Mouse (Mus musculus): Measurements from ENCODE around the gene Wwox. TPM values are rescaled to one million over a fixed set of nuclear protein-coding genes. Genes with fewer than 3 reads are reported as not detected.
A peak's percentile ranks its signal among the peaks of the same experiment; 100 is the strongest.

Wwox gene
- polyA plus RNA-seq, 1 experiment from 2014 or later, result 9.9 TPM

GRCm38 (mm10) chr8:115154096-115154495, 714.6 kb downstream of the Wwox start:
- H3K4me1 ChIP-seq, result peaks cover 36% of the 10 kb centered on the region
- H3K27me3 ChIP-seq (replicated peaks; ENCODE audit: low read depth, poor library complexity, severe bottlenecking), result peaks cover 26% of the 10 kb centered on the region
- 72% methylated on average over 10 of the region's 10 CpGs for WGBS
- H3K27ac ChIP-seq (replicated peaks), result no peak overlapping the region
- no peak for DNase-seq (ENCODE audit: low spot score)
- H3K9me3 ChIP-seq, result no peaks in the 10 kb centered on the region
- no peaks in the 10 kb centered on the region for H3K36me3 ChIP-seq (replicated peaks)
- H3K4me3 ChIP-seq, result no peak overlapping the region

- no peaks in the 10 kb centered on the region for H3K36me3 ChIP-seq (replicated peaks)
- H3K4me3 ChIP-seq, result no peak overlapping the region
- H3K27me3 ChIP-seq (replicated peaks; ENCODE audit: low read depth, poor library complexity, severe bottlenecking), result peaks cover 15% of the 10 kb centered on the region
- H3K4me1 ChIP-seq, result peaks cover 42% of the 10 kb centered on the region
- no peak for DNase-seq (ENCODE audit: low spot score)
- no peak overlapping the region for H3K27ac ChIP-seq (replicated peaks)
- WGBS, result 90% methylated on average over 8 of the region's 8 CpGs
- no peaks in the 10 kb centered on the region for H3K9me3 ChIP-seq
Measured at GRCm38 (mm10) chr8:115156142-115156541, 716.7 kb downstream of the Wwox start.

- Histone ChIP-seq H3K4me3 (peak overlapping the region; percentile 52; the same call in 1 of the 2 replicates), H3K27me3 (replicated peaks; ENCODE audit: low read depth, poor library complexity, severe bottlenecking) (peaks cover 19% of the 10 kb centered on the region), H3K27ac (replicated peaks) (peak overlapping the region; percentile 72), H3K36me3 (replicated peaks) (no peaks in the 10 kb centered on the region), H3K4me1 (peaks cover 47% of the 10 kb centered on the region), H3K9me3 (no peaks in the 10 kb centered on the region)
- peak; percentile 45 for DNase-seq (ENCODE audit: low spot score)
- WGBS, result 39% methylated on average over 12 of the region's 12 CpGs
Measured at GRCm38 (mm10) chr8:115157977-115158720, 718.7 kb downstream of the Wwox start.

- Histone ChIP-seq H3K4me1 (peaks cover 47% of the 10 kb centered on the region), H3K9me3 (no peaks in the 10 kb centered on the region), H3K4me3 (peak overlapping the region; percentile 52), H3K27ac (replicated peaks) (peak overlapping the region; percentile 72), H3K36me3 (replicated peaks) (no peaks in the 10 kb centered on the region), H3K27me3 (replicated peaks; ENCODE audit: low read depth, poor library complexity, severe bottlenecking) (peaks cover 21% of the 10 kb centered on the region)
- DNase-seq (ENCODE audit: low spot score), result peak; percentile 52
- 8% methylated on average over 8 of the region's 8 CpGs for WGBS
Measured at GRCm38 (mm10) chr8:115158721-115159111, 719.3 kb downstream of the Wwox start.

DNA sequence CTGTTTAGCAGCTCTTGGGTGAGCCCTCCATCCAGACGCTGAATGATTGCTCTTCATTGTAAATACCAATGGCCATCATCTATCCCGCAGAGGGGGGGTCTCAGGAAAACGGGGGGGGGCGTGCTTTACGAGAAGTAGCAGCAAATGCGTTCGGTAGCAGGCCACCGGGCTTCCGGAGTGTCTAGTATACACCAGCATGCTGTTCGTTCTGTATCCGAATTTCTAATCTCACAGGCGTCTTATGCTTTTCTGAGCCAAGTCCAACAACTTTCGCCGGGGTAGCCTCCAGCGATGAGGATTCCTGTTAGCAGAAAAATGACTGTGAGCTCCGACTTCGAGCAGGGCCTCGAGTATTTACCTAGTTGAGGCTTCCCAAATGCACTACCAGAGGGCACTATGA, 719.8 kb downstream of the Wwox start:
- peaks cover 21% of the 10 kb centered on the region for H3K27me3 ChIP-seq (replicated peaks; ENCODE audit: low read depth, poor library complexity, severe bottlenecking)
- WGBS, result 12% methylated on average over 18 of the region's 18 CpGs

GRCm38 (mm10) chr8:115159711-115160374, 720.4 kb downstream of the Wwox start:
- Histone ChIP-seq H3K4me1 (peaks cover 59% of the 10 kb centered on the region), H3K27ac (replicated peaks) (peak overlapping the region; percentile 81), H3K4me3 (peak overlapping the region; percentile 52), H3K27me3 (replicated peaks; ENCODE audit: low read depth, poor library complexity, severe bottlenecking) (peaks cover 27% of the 10 kb centered on the region), H3K36me3 (replicated peaks) (no peaks in the 10 kb centered on the region), H3K9me3 (no peaks in the 10 kb centered on the region)
- DNase-seq (ENCODE audit: low spot score), result peak; percentile 70
- WGBS, result 13% methylated on average over 22 of the region's 22 CpGs

More for the DNA sequence above, 719.8 kb downstream of the Wwox start:
- no peaks in the 10 kb centered on the region for H3K36me3 ChIP-seq (replicated peaks)
- no peaks in the 10 kb centered on the region for H3K9me3 ChIP-seq
- H3K27ac ChIP-seq (replicated peaks), result peak overlapping the region; percentile 72
- peak overlapping the region; percentile 52 for H3K4me3 ChIP-seq
- H3K4me1 ChIP-seq, result peaks cover 52% of the 10 kb centered on the region
- DNase-seq (ENCODE audit: low spot score), result peak; percentile 47

- H3K27ac ChIP-seq (replicated peaks), result peak overlapping the region; percentile 81
Measured at GRCm38 (mm10) chr8:115160407-115160806, 721.0 kb downstream of the Wwox start.

DNA sequence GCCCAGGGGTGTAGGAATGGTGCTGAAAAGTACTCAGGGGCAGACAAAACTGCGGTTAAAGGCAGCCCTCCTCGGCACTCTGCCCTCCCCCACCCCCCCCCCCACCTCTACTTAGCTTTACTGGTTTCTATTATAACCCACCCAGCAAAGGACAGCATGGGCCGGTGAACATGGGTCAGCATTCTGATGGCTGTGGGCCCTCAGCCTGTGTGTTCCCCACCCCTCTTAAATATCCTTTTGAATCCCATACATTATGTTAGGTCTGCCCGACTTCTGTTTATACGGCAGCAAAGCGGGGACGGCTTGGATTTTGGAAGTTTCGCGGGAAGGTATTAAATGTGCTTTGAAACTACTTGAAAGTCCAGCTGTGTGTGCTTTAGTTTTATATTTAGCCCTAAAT, 722.1 kb downstream of the Wwox start:
- no peak overlapping the region for H3K4me3 ChIP-seq
- no peaks in the 10 kb centered on the region for H3K9me3 ChIP-seq
- WGBS, result 73% methylated on average over 9 of the region's 9 CpGs
- H3K27me3 ChIP-seq (replicated peaks; ENCODE audit: low read depth, poor library complexity, severe bottlenecking), result peaks cover 29% of the 10 kb centered on the region
- H3K27ac ChIP-seq (replicated peaks), result no peak overlapping the region
- no peak for DNase-seq (ENCODE audit: low spot score)
- H3K4me1 ChIP-seq, result peaks cover 63% of the 10 kb centered on the region
- no peaks in the 10 kb centered on the region for H3K36me3 ChIP-seq (replicated peaks)

More at GRCm38 (mm10) chr8:115160407-115160806, 721.0 kb downstream of the Wwox start:
- Histone ChIP-seq H3K9me3 (no peaks in the 10 kb centered on the region), H3K27me3 (replicated peaks; ENCODE audit: low read depth, poor library complexity, severe bottlenecking) (peaks cover 29% of the 10 kb centered on the region), H3K4me1 (peaks cover 63% of the 10 kb centered on the region), H3K36me3 (replicated peaks) (no peaks in the 10 kb centered on the region), H3K4me3 (peak overlapping the region; percentile 52)
- DNase-seq (ENCODE audit: low spot score), result no peak
- WGBS, result 80% methylated on average over 5 of the region's 5 CpGs

DNA sequence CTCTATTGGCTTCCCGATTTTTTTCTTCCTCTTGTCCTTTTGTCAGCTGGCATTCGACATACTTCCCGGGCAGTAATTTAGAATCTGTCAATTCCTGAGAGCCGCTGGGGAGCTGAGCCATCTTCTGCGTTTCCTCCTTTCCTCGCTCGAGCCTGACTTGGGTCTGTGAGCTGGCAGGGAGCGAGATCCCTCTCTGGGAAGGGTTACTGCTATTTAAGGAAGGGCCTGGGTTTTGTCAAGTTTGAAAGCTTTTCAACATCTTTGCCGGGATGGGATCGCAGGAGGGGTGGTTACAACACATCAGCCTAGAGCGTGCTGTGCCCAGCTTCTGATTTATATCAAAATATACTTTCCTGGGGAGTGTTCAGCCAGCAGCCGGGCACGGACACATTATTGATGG, 725.4 kb downstream of the Wwox start:
- DNase-seq (ENCODE audit: low spot score), result no peak
- H3K4me3 ChIP-seq, result no peak overlapping the region
- H3K9me3 ChIP-seq, result no peaks in the 10 kb centered on the region
- H3K27me3 ChIP-seq (replicated peaks; ENCODE audit: low read depth, poor library complexity, severe bottlenecking), result peaks cover 23% of the 10 kb centered on the region
- peaks cover 39% of the 10 kb centered on the region for H3K4me1 ChIP-seq
- 32% methylated on average over 13 of the region's 13 CpGs for WGBS
- H3K27ac ChIP-seq (replicated peaks), result no peak overlapping the region
- H3K36me3 ChIP-seq (replicated peaks), result no peaks in the 10 kb centered on the region

DNA sequence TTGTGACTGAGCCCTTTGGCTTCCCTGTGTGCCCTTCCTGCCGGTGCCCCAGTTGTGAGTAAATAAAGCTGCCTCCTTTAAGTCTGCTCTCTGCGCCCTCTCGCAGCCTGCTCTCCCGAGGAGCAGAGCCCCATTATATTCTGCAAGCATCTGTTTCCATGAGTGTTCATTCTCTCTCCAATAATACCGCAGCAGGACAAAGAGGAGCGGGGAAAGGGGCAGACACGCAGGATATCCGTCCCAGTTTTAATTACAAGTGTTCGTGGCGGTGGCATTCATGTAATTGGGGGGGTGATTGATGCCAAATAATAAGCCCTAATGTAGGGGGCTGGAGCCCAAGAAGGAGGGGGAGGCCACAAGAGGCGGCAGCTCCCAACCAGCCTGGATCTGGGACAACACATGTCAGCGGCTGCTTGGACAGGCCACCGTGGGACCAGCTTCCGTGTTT, 734.2 kb downstream of the Wwox start:
- Histone ChIP-seq H3K4me1 (peaks cover 13% of the 10 kb centered on the region), H3K4me3 (no peak overlapping the region), H3K9me3 (no peaks in the 10 kb centered on the region), H3K27me3 (replicated peaks; ENCODE audit: low read depth, poor library complexity, severe bottlenecking) (no peaks in the 10 kb centered on the region), H3K27ac (replicated peaks) (0 out of 2 replicates have a peak overlapping the region, but pooled peaks have one; percentile 26), H3K36me3 (replicated peaks) (no peaks in the 10 kb centered on the region)
- DNase-seq (ENCODE audit: low spot score), result peak; percentile 11
- WGBS, result 61% methylated on average over 14 of the region's 14 CpGs

- no peak overlapping the region for H3K4me3 ChIP-seq
- peaks cover 52% of the 10 kb centered on the region for H3K4me1 ChIP-seq
- H3K9me3 ChIP-seq, result no peaks in the 10 kb centered on the region
- 79% methylated on average over 6 of the region's 6 CpGs for WGBS
- DNase-seq (ENCODE audit: low spot score), result no peak
- H3K36me3 ChIP-seq (replicated peaks), result no peaks in the 10 kb centered on the region
- 0 out of 2 replicates have a peak, but pooled peaks cover 5% of the 10 kb centered on the region for H3K27me3 ChIP-seq (replicated peaks; ENCODE audit: low read depth, poor library complexity, severe bottlenecking)
- 0 out of 2 replicates have a peak overlapping the region, but pooled peaks have one; percentile 35 for H3K27ac ChIP-seq (replicated peaks)
Measured at GRCm38 (mm10) chr8:115185431-115185964, 746.0 kb downstream of the Wwox start.

GRCm38 (mm10) chr8:115186121-115186811, 746.8 kb downstream of the Wwox start:
- WGBS, result 64% methylated on average over 13 of the region's 13 CpGs
- no peak for DNase-seq (ENCODE audit: low spot score)
- Histone ChIP-seq H3K4me3 (no peak overlapping the region), H3K9me3 (no peaks in the 10 kb centered on the region), H3K27ac (replicated peaks) (0 out of 2 replicates have a peak overlapping the region, but pooled peaks have one; percentile 12), H3K36me3 (replicated peaks) (no peaks in the 10 kb centered on the region), H3K27me3 (replicated peaks; ENCODE audit: low read depth, poor library complexity, severe bottlenecking) (0 out of 2 replicates have a peak, but pooled peaks cover 5% of the 10 kb centered on the region), H3K4me1 (peaks cover 55% of the 10 kb centered on the region)

All from embryonic facial prominence, embryonic 10.5 days (tissue).